Mouse (Mus musculus) limb, embryonic 14.5 days (tissue): ENCODE measurements around the gene Rxfp4. TPM values are rescaled to one million over a fixed set of nuclear protein-coding genes. Genes with fewer than 3 reads are reported as not detected.

Experiments
- ATAC-seq: fragments of 200-750 bp; cut with Nextera tagmentation; 2 replicates; pipeline ENCODE4 v1.8.0; 2017; ENCODE audit warnings: low read depth, moderate number of reproducible peaks, moderate TSS enrichment; ENCODE audit not compliant: low FRiP score
- DNase-seq: peaks from one replicate; pipeline ENCODE4 v3.0.0-alpha.2; 2015; ENCODE audit warnings: low spot score
- H3K27ac ChIP-seq: fragments of 300-500 bp; sonication (generic); replicated peaks from 2 replicates; pipeline ENCODE4 v1.5.1; 2014; ENCODE audit warnings: low read depth, mild to moderate bottlenecking, low read length, moderate library complexity, mixed read lengths
- H3K27me3 ChIP-seq: fragments of 300-500 bp; sonication (generic); 2 replicates; pipeline ENCODE4 v1.6.1; 2014; ENCODE audit warnings: low read length, mixed read lengths; ENCODE audit not compliant: control insufficient read depth, insufficient read depth
- H3K36me3 ChIP-seq: fragments of 300-500 bp; sonication (generic); 2 replicates; pipeline ENCODE4 v1.6.1; 2014; ENCODE audit warnings: mild to moderate bottlenecking, low read length, moderate library complexity, mixed read lengths; ENCODE audit not compliant: control insufficient read depth, insufficient read depth
- H3K4me1 ChIP-seq: fragments of 300-500 bp; sonication (generic); 2 replicates; pipeline ENCODE4 v1.6.1; 2014; ENCODE audit warnings: antibody characterized with exemption, low read length, mixed read lengths; ENCODE audit not compliant: control insufficient read depth, insufficient read depth
- H3K4me2 ChIP-seq: fragments of 300-500 bp; sonication (generic); replicated peaks from 2 replicates; pipeline ENCODE4 v1.6.1; 2014; ENCODE audit warnings: low read depth, mild to moderate bottlenecking, low read length, moderate library complexity; ENCODE audit not compliant: severe bottlenecking
- H3K4me3 ChIP-seq: fragments of 300-500 bp; sonication (generic); replicated peaks from 2 replicates; pipeline ENCODE4 v1.5.1; 2014; ENCODE audit warnings: low read length
- H3K9ac ChIP-seq: fragments of 300-500 bp; sonication (generic); 2 replicates; pipeline ENCODE4 v1.6.1; 2014; ENCODE audit warnings: mild to moderate bottlenecking, low read depth, low read length, moderate library complexity; ENCODE audit not compliant: severe bottlenecking
- H3K9me3 ChIP-seq: fragments of 300-500 bp; sonication (generic); 2 replicates; pipeline ENCODE4 v1.6.1; 2016; ENCODE audit warnings: low read length; ENCODE audit not compliant: control insufficient read depth
- POLR2A ChIP-seq: fragments of 200-500 bp; IDR thresholded peaks from 2 replicates; pipeline ENCODE4 v1.8.0; 2012; ENCODE audit warnings: inconsistent platforms, mild to moderate bottlenecking, moderate library complexity, borderline replicate concordance; ENCODE audit not compliant: insufficient read depth, insufficient read length; ENCODE audit errors: extremely low read depth
- WGBS: fragments of 180-500 bp; shearing (Covaris S2); extraction: QIAGEN DNeasy Blood & Tissue Kit; methylation state at CpG from one replicate; pipeline ENCODE4 v1.1.7; 2014; 5-methylcytosine and 5-hydroxymethylcytosine counted together
- polyA plus RNA-seq, 2 experiments: library from polyadenylated mRNA; depleted of rRNA in 1 of 2; stranded (reverse) in 1 of 2; unstranded in 1 of 2; fragments of >200 nt; fragmentation: Nextera tagmentation in 1 of 2; extraction: Ambion mirVana in 1 of 2; gene quantifications; 2 replicates each; pipeline versions ENCODE4 v1.2.1 to v1.2.3; 2012 to 2014

The Rxfp4 gene
- polyA plus RNA-seq, 2 experiments = 0.15 TPM; not detected in 1

GRCm38 (mm10) chr3:88602466-88602865, 50.5 kb downstream of the Rxfp4 start:
- WGBS = 79% methylated on average over 4 of the region's 4 CpGs
- Histone ChIP-seq H3K4me3 (no peak overlapping the region), H3K27me3 (no peaks in the 10 kb centered on the region), H3K4me1 (0 out of 2 replicates have a peak, but pooled peaks cover 2% of the 10 kb centered on the region), H3K9ac (no peak overlapping the region), H3K36me3 (no peaks in the 10 kb centered on the region), H3K9me3 (no peaks in the 10 kb centered on the region), H3K4me2 (no peak overlapping the region), H3K27ac (no peak overlapping the region)
- no peak for TF ChIP-seq POLR2A
- no peak for DNase-seq
- ATAC-seq = no peak

Other genes with a start within 250 kb of the Rxfp4 start
- 99.9 and 108 TPM in 2 replicates for gene Pmf1, start 242.8 kb downstream of the Rxfp4 start, polyA plus RNA-seq (2012; rRNA removed)
- gene Pmf1, start 242.8 kb downstream of the Rxfp4 start, polyA plus RNA-seq (2014; fragmentation: Nextera tagmentation; extraction: Ambion mirVana) = 109 and 114 TPM in 2 replicates
- gene Slc25a44, start 228.0 kb downstream of the Rxfp4 start, polyA plus RNA-seq (2012; rRNA removed) = 21.2 and 24.0 TPM in 2 replicates
- gene Slc25a44, start 228.0 kb downstream of the Rxfp4 start, polyA plus RNA-seq (2014; fragmentation: Nextera tagmentation; extraction: Ambion mirVana) = 18.0 and 19.1 TPM in 2 replicates
- 13.5 and 16.0 TPM in 2 replicates for gene Sema4a, start 192.0 kb downstream of the Rxfp4 start, polyA plus RNA-seq (2012; rRNA removed)
- 12.9 and 14.4 TPM in 2 replicates for gene Sema4a, start 192.0 kb downstream of the Rxfp4 start, polyA plus RNA-seq (2014; fragmentation: Nextera tagmentation; extraction: Ambion mirVana)
- 238 and 364 TPM in 2 replicates for gene Lmna, start 143.2 kb downstream of the Rxfp4 start, polyA plus RNA-seq (2012; rRNA removed)
- gene Lmna, start 143.2 kb downstream of the Rxfp4 start, polyA plus RNA-seq (2014; fragmentation: Nextera tagmentation; extraction: Ambion mirVana) = 378 and 402 TPM in 2 replicates
- gene Mex3a, start 120.7 kb downstream of the Rxfp4 start, polyA plus RNA-seq (2012; rRNA removed) = 49.3 and 60.8 TPM in 2 replicates
- gene Mex3a, start 120.7 kb downstream of the Rxfp4 start, polyA plus RNA-seq (2014; fragmentation: Nextera tagmentation; extraction: Ambion mirVana) = 26.7 and 33.1 TPM in 2 replicates
- 27.0 and 35.0 TPM in 2 replicates for gene Rab25, start 104.8 kb downstream of the Rxfp4 start, polyA plus RNA-seq (2012; rRNA removed)
- gene Rab25, start 104.8 kb downstream of the Rxfp4 start, polyA plus RNA-seq (2014; fragmentation: Nextera tagmentation; extraction: Ambion mirVana) = 52.7 and 70.4 TPM in 2 replicates
- 92.5 and 117 TPM in 2 replicates for gene Lamtor2, start 100.1 kb downstream of the Rxfp4 start, polyA plus RNA-seq (2012; rRNA removed)
- 100 and 103 TPM in 2 replicates for gene Lamtor2, start 100.1 kb downstream of the Rxfp4 start, polyA plus RNA-seq (2014; fragmentation: Nextera tagmentation; extraction: Ambion mirVana)
- gene Ubqln4, start 99.4 kb downstream of the Rxfp4 start, polyA plus RNA-seq (2012; rRNA removed) = 90.4 and 112 TPM in 2 replicates
- gene Ubqln4, start 99.4 kb downstream of the Rxfp4 start, polyA plus RNA-seq (2014; fragmentation: Nextera tagmentation; extraction: Ambion mirVana) = 52.5 and 57.8 TPM in 2 replicates
- gene Ssr2, start 77.3 kb downstream of the Rxfp4 start, polyA plus RNA-seq (2012; rRNA removed) = 422 and 466 TPM in 2 replicates
- gene Ssr2, start 77.3 kb downstream of the Rxfp4 start, polyA plus RNA-seq (2014; fragmentation: Nextera tagmentation; extraction: Ambion mirVana) = 307 and 325 TPM in 2 replicates
- 81.9 and 105 TPM in 2 replicates for gene Arhgef2, start 47.2 kb downstream of the Rxfp4 start, polyA plus RNA-seq (2012; rRNA removed)
- 84.7 and 94.8 TPM in 2 replicates for gene Arhgef2, start 47.2 kb downstream of the Rxfp4 start, polyA plus RNA-seq (2014; fragmentation: Nextera tagmentation; extraction: Ambion mirVana)
- gene Khdc4, start 32.7 kb upstream of the Rxfp4 start, polyA plus RNA-seq (2012; rRNA removed) = 144 and 167 TPM in 2 replicates
- gene Khdc4, start 32.7 kb upstream of the Rxfp4 start, polyA plus RNA-seq (2014; fragmentation: Nextera tagmentation; extraction: Ambion mirVana) = 78.0 and 89.1 TPM in 2 replicates
- 46.8 and 47.4 TPM in 2 replicates for gene Rit1, start 63.7 kb upstream of the Rxfp4 start, polyA plus RNA-seq (2012; rRNA removed)
- gene Rit1, start 63.7 kb upstream of the Rxfp4 start, polyA plus RNA-seq (2014; fragmentation: Nextera tagmentation; extraction: Ambion mirVana) = 62.4 and 64.3 TPM in 2 replicates
- 15.3 and 17.5 TPM in 2 replicates for gene Syt11, start 122.0 kb upstream of the Rxfp4 start, polyA plus RNA-seq (2012; rRNA removed)
- gene Syt11, start 122.0 kb upstream of the Rxfp4 start, polyA plus RNA-seq (2014; fragmentation: Nextera tagmentation; extraction: Ambion mirVana) = 13.9 and 20.8 TPM in 2 replicates
- gene Gon4l, start 182.1 kb upstream of the Rxfp4 start, polyA plus RNA-seq (2012; rRNA removed) = 29.0 and 29.9 TPM in 2 replicates
- 14.2 and 15.9 TPM in 2 replicates for gene Gon4l, start 182.1 kb upstream of the Rxfp4 start, polyA plus RNA-seq (2014; fragmentation: Nextera tagmentation; extraction: Ambion mirVana)